Mouse (Mus musculus): ENCODE data around the gene Palm2.

- TF ChIP-seq POLR2A (IDR thresholded peaks at IDR 0.05; ENCODE audit: control insufficient read depth in 1 of 2, insufficient read depth in 1 of 2, low read depth in 1 of 2, low read length in 2 of 2, poor library complexity in 1 of 2): no peak
- TF ChIP-seq BHLHE40 (IDR thresholded peaks at IDR 0.05; ENCODE audit: borderline replicate concordance, low read depth, low read length): no peak
- no peak for TF ChIP-seq USF2 (IDR thresholded peaks at IDR 0.05; ENCODE audit: borderline replicate concordance in 1 of 2, insufficient read depth in 1 of 2, low read depth in 1 of 2, low read length in 2 of 2)
- TF ChIP-seq CTCF (IDR thresholded peaks at IDR 0.05 in 2 of 3, conservative IDR thresholded peaks at IDR 0.05 in 1 of 3; ENCODE audit: control insufficient read depth in 1 of 3, insufficient read depth in 1 of 3, low read depth in 2 of 3, low read length in 3 of 3, poor library complexity in 1 of 3, severe bottlenecking in 1 of 3): no peak
- no peak for TF ChIP-seq JUND (IDR thresholded peaks at IDR 0.05; ENCODE audit: low read depth, low read length)
- TF ChIP-seq TCF12 (IDR thresholded peaks at IDR 0.05; ENCODE audit: low read depth, low read length): no peak
- TF ChIP-seq CHD1 (IDR thresholded peaks at IDR 0.05; ENCODE audit: low read depth, low read length): no peak
- no peak for TF ChIP-seq RAD21 (IDR thresholded peaks at IDR 0.05; ENCODE audit: low read depth, low read length)
- TF ChIP-seq MAFK (IDR thresholded peaks at IDR 0.05; ENCODE audit: borderline replicate concordance, low read depth, low read length): no peak
- TF ChIP-seq ZNF384 (IDR thresholded peaks at IDR 0.05; ENCODE audit: low read depth, low read length): no peak
- no peak for TF ChIP-seq RCOR1 (IDR thresholded peaks at IDR 0.05; ENCODE audit: low read depth, low read length)
- no peak for TF ChIP-seq HCFC1 (IDR thresholded peaks at IDR 0.05; ENCODE audit: low read depth, low read length)
Observed at GRCm38 (mm10) chr4:57586933-57587658, 153.0 kb downstream of the Palm2 start.

All from MEL (cell line).